Mouse (Mus musculus) megakaryocyte, embryonic 14.5 days (primary cell): ENCODE data around the gene Ampd2. TPM values are rescaled to one million over a fixed set of nuclear protein-coding genes. Genes with fewer than 3 reads are reported as not detected.
A peak's percentile ranks its signal among the peaks of the same experiment; 100 is the strongest.

ENCODE experiments used
- H3K27me3 ChIP-seq: replicated peaks from 2 replicates; pipeline ENCODE3; 2012; ENCODE audit warnings: inconsistent platforms
- H3K36me3 ChIP-seq: replicated peaks from 2 replicates; pipeline ENCODE3; 2012; ENCODE audit warnings: low read length, inconsistent platforms, mixed read lengths
- H3K4me1 ChIP-seq: 2 replicates; pipeline ENCODE4 v1.6.1; 2012; ENCODE audit warnings: inconsistent platforms
- H3K4me3 ChIP-seq: replicated peaks from 2 replicates; pipeline ENCODE3; 2012; ENCODE audit warnings: moderate library complexity, mild to moderate bottlenecking, inconsistent platforms
- H3K9me3 ChIP-seq: 2 replicates; pipeline ENCODE4 v1.6.1; 2012; ENCODE audit warnings: inconsistent platforms
- FLI1 ChIP-seq: IDR thresholded peaks from 2 replicates; pipeline ENCODE4 v1.6.1; 2012; ENCODE audit warnings: low read length, inconsistent platforms, mixed read lengths
- GATA1 ChIP-seq: IDR thresholded peaks from 3 replicates; pipeline ENCODE4 v1.6.1; 2012; ENCODE audit warnings: mixed read lengths, low read length, inconsistent platforms, borderline replicate concordance
- polyA plus RNA-seq: library from polyadenylated mRNA; stranded (reverse); fragments of >175 nt; gene quantifications from 2 replicates; pipeline ENCODE4 v1.2.3, GENCODE M21; 2012; ENCODE audit warnings: low replicate concordance; ENCODE audit not compliant: insufficient read depth

The Ampd2 gene
- polyA plus RNA-seq, 1 experiment, result 101 TPM

- Histone ChIP-seq H3K27me3 (peaks cover 11% of the 10 kb centered on the region), H3K4me1 (peaks cover 27% of the 10 kb centered on the region)
Measured at GRCm38 (mm10) chr3:108046944-108047655, 39.4 kb downstream of the Ampd2 start.

GRCm38 (mm10) chr3:108044394-108045140 lies 41.9 kb downstream of the Ampd2 start, which contains the start of gene Gstm4:
Gstm4 (minus strand) TSS chr3:108044894.
- no peak for TF ChIP-seq FLI1
- TF ChIP-seq GATA1, result no peak

More at GRCm38 (mm10) chr3:108046944-108047655, 39.4 kb downstream of the Ampd2 start:
- no peak overlapping the region for H3K4me3 ChIP-seq
- no peaks in the 10 kb centered on the region for H3K36me3 ChIP-seq
- H3K9me3 ChIP-seq, result no peaks in the 10 kb centered on the region
- TF ChIP-seq FLI1 (no peak), GATA1 (no peak)

GRCm38 (mm10) chr3:108033156-108033555 lies 53.3 kb downstream of the Ampd2 start:
- H3K4me3 ChIP-seq, result no peak overlapping the region
- H3K27me3 ChIP-seq, result peaks cover 48% of the 10 kb centered on the region
- H3K36me3 ChIP-seq, result no peaks in the 10 kb centered on the region
- peaks cover 10% of the 10 kb centered on the region for H3K4me1 ChIP-seq
- TF ChIP-seq FLI1 (no peak), GATA1 (no peak)
- no peaks in the 10 kb centered on the region for H3K9me3 ChIP-seq

More at GRCm38 (mm10) chr3:108044394-108045140, 41.9 kb downstream of the Ampd2 start, which contains the start of gene Gstm4:
- H3K27me3 ChIP-seq, result peaks cover 13% of the 10 kb centered on the region
- H3K4me1 ChIP-seq, result peaks cover 42% of the 10 kb centered on the region
- no peaks in the 10 kb centered on the region for H3K9me3 ChIP-seq
- H3K36me3 ChIP-seq, result no peaks in the 10 kb centered on the region
- H3K4me3 ChIP-seq, result peak within 1 kb of the TSS; percentile 92

GRCm38 (mm10) chr3:108032113-108032512 lies 54.3 kb downstream of the Ampd2 start:
- TF ChIP-seq FLI1, result no peak
- no peak for TF ChIP-seq GATA1
- Histone ChIP-seq H3K36me3 (no peaks in the 10 kb centered on the region), H3K4me1 (peaks cover 7% of the 10 kb centered on the region), H3K27me3 (peaks cover 56% of the 10 kb centered on the region), H3K4me3 (no peak overlapping the region), H3K9me3 (no peaks in the 10 kb centered on the region)

GRCm38 (mm10) chr3:108028641-108029365 lies 57.6 kb downstream of the Ampd2 start:
- Histone ChIP-seq H3K4me1 (peaks cover 7% of the 10 kb centered on the region), H3K36me3 (no peaks in the 10 kb centered on the region), H3K27me3 (peaks cover 71% of the 10 kb centered on the region), H3K9me3 (no peaks in the 10 kb centered on the region), H3K4me3 (no peak overlapping the region)
- TF ChIP-seq FLI1 (no peak), GATA1 (no peak)

- Histone ChIP-seq H3K27me3 (peaks cover 85% of the 10 kb centered on the region), H3K36me3 (no peaks in the 10 kb centered on the region), H3K9me3 (no peaks in the 10 kb centered on the region), H3K4me1 (no peaks in the 10 kb centered on the region), H3K4me3 (no peak overlapping the region)
- no peak for TF ChIP-seq GATA1
- no peak for TF ChIP-seq FLI1
Measured at GRCm38 (mm10) chr3:108026597-108026996, 59.9 kb downstream of the Ampd2 start.

GRCm38 (mm10) chr3:108026049-108026448 lies 60.4 kb downstream of the Ampd2 start:
- no peaks in the 10 kb centered on the region for H3K9me3 ChIP-seq

GRCm38 (mm10) chr3:108025318-108025717 lies 61.1 kb downstream of the Ampd2 start:
- no peak for TF ChIP-seq GATA1
- TF ChIP-seq FLI1, result no peak
- Histone ChIP-seq H3K36me3 (no peaks in the 10 kb centered on the region), H3K4me1 (no peaks in the 10 kb centered on the region), H3K9me3 (no peaks in the 10 kb centered on the region), H3K27me3 (peaks cover 81% of the 10 kb centered on the region), H3K4me3 (no peak overlapping the region)

More at GRCm38 (mm10) chr3:108026049-108026448, 60.4 kb downstream of the Ampd2 start:
- TF ChIP-seq GATA1 (no peak), FLI1 (no peak)
- Histone ChIP-seq H3K36me3 (no peaks in the 10 kb centered on the region), H3K4me3 (no peak overlapping the region), H3K4me1 (no peaks in the 10 kb centered on the region), H3K27me3 (peaks cover 82% of the 10 kb centered on the region)

Other genes starting within 250 kb of the Ampd2 start
- gene Eps8l3, start 209.4 kb downstream of the Ampd2 start, polyA plus RNA-seq, result not detected in 2 replicates
- not detected in 2 replicates for gene Gstm5, start 190.8 kb downstream of the Ampd2 start, polyA plus RNA-seq
- not detected in 2 replicates for gene Gstm7, start 154.8 kb downstream of the Ampd2 start, polyA plus RNA-seq
- gene Gstm6, start 142.9 kb downstream of the Ampd2 start, polyA plus RNA-seq, result not detected in 2 replicates
- gene Gstm3, start 117.4 kb downstream of the Ampd2 start, polyA plus RNA-seq, result not detected in 2 replicates
- gene Gstm2, start 100.2 kb downstream of the Ampd2 start, polyA plus RNA-seq, result 0.83 TPM in 1 of 2 replicates, not detected in the other
- 55.5 and 118 TPM in 2 replicates for gene Gstm1, start 68.7 kb downstream of the Ampd2 start, polyA plus RNA-seq
- 1.4 TPM in 1 of 2 replicates, not detected in the other for gene Gstm4, start 41.8 kb downstream of the Ampd2 start, polyA plus RNA-seq
- not detected in 2 replicates for gene Gnat2, start 6.1 kb upstream of the Ampd2 start, polyA plus RNA-seq
- 4.0 TPM in 1 of 2 replicates, not detected in the other for gene Gnai3, start 59.5 kb upstream of the Ampd2 start, polyA plus RNA-seq
- gene Gpr61, start 68.2 kb upstream of the Ampd2 start, polyA plus RNA-seq, result not detected in 2 replicates
- gene Amigo1, start 99.7 kb upstream of the Ampd2 start, polyA plus RNA-seq, result not detected in 2 replicates
- gene Cyb561d1, start 114.6 kb upstream of the Ampd2 start, polyA plus RNA-seq, result 3.3 and 3.9 TPM in 2 replicates
- 7.8 and 14.9 TPM in 2 replicates for gene Atxn7l2, start 124.3 kb upstream of the Ampd2 start, polyA plus RNA-seq
- gene Sypl2, start 140.0 kb upstream of the Ampd2 start, polyA plus RNA-seq, result not detected in 2 replicates
- gene Psma5, start 170.3 kb upstream of the Ampd2 start, polyA plus RNA-seq, result 6.0 TPM in 1 of 2 replicates, not detected in the other
- gene Sort1, start 197.4 kb upstream of the Ampd2 start, polyA plus RNA-seq, result 11.0 and 16.3 TPM in 2 replicates